9 mouse cellular contexts compared by ENCODE assay signal in the genomic region with DNA sequence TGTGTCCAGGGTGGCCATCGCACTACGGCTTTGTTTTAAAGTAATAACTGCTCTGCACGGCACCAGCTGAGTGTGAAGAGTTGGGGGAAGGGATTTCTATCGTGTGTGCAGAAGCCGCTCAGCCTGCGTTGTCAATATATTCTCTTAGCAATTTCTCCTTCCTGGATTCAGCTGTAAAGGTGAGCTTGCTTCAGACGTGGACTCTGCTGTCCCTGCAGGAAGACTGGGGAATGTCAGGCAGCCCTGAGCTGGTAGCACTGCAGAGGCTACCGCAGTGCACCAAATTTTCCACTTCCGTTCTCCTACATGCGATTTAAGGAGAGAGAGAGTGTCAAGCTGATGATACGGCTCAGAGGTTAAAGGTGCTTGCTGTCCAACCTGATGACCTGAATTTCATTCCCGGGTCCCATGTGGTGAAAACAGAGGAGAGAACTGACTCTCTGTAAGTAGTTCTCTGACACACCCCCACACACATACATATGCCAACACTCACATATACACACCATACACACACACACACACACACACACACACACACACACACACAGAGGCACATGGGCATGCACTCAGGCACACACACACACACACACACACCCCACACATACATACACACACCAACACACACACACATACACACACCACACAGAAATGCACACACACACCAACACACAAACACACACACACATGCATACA. TPM values are rescaled to one million over a fixed set of nuclear protein-coding genes. Genes with fewer than 3 reads are reported as not detected.
A peak's percentile ranks its signal among the peaks of the same experiment; 100 is the strongest.
DNase-seq lines count a peak whose midpoint lies in the region; ATAC-seq and TF ChIP-seq lines count a peak whose summit lies in the region.
"Had no signal": no experiment of that assay in that cellular context is flagged by ENCODE, and none has a peak within 500 bp of the region (broad histone marks: within the 10 kb centered on the region; RNA-seq: fewer than 3 reads in every experiment).

No protein-coding gene starts in this region.

- CTCF ChIA-PET in Patski (lab: Charles Lee): no interaction called here

- POLR2A ChIA-PET in Patski (lab: Charles Lee): no interaction called here

- H3K36me3 ChIP-seq in embryonic facial prominence, embryonic 10.5 days (replicated peaks): no peaks in the 10 kb centered on the region
- no peaks in the 10 kb centered on the region for H3K36me3 ChIP-seq in kidney, adult 2 months (ENCODE audit: control insufficient read depth, insufficient read depth, low read length)
- no peaks in the 10 kb centered on the region for H3K36me3 ChIP-seq in liver, postnatal 0 days (replicated peaks; ENCODE audit: insufficient read depth, low read length)
- no peaks in the 10 kb centered on the region for H3K36me3 ChIP-seq in heart, embryonic 11.5 days (ENCODE audit: control insufficient read depth, insufficient read depth, low read length)
- H3K36me3 ChIP-seq: heart, embryonic 15.5 days had no signal

- no peak overlapping the region for H3K4me3 ChIP-seq in embryonic facial prominence, embryonic 10.5 days
- H3K4me3 ChIP-seq in kidney, adult 2 months (ENCODE audit: insufficient read depth, low read depth, low read length): no peak overlapping the region
- no peak overlapping the region for H3K4me3 ChIP-seq in liver, postnatal 0 days (ENCODE audit: low read depth, low read length)
- H3K4me3 ChIP-seq in heart, embryonic 11.5 days (ENCODE audit: low read depth, low read length): no peak overlapping the region
- H3K4me3 ChIP-seq: heart, embryonic 15.5 days had no signal

- H3K9ac ChIP-seq in liver, postnatal 0 days (replicated peaks): no peak overlapping the region
- no peak overlapping the region for H3K9ac ChIP-seq in heart, embryonic 11.5 days (ENCODE audit: low read depth, low read length)
- H3K9ac ChIP-seq: heart, embryonic 15.5 days had no signal

- no peak for TF ChIP-seq POLR2A in kidney, adult 2 months (IDR thresholded peaks at IDR 0.05; ENCODE audit: low read depth, low read length)

- H3K27ac ChIP-seq in embryonic facial prominence, embryonic 10.5 days (replicated peaks): no peak overlapping the region
- H3K27ac ChIP-seq in kidney, adult 2 months (ENCODE audit: insufficient read depth, low read depth, low read length): no peak overlapping the region
- no peak overlapping the region for H3K27ac ChIP-seq in liver, postnatal 0 days (ENCODE audit: low read depth)
- no peak overlapping the region for H3K27ac ChIP-seq in heart, embryonic 11.5 days (ENCODE audit: low read depth, low read length)
- H3K27ac ChIP-seq: heart, embryonic 15.5 days had no signal

- in situ Hi-C loops in Patski (cut with MboI; ENCODE audit: low pct_unique_long_range_greater_than_20kb): loop anchor here (10.0 kb wide), 1 partner anchor 218 kb away; no protein-coding TSS in a partner anchor

- no peaks in the 10 kb centered on the region for H3K4me1 ChIP-seq in embryonic facial prominence, embryonic 10.5 days
- H3K4me1 ChIP-seq in kidney, adult 2 months (ENCODE audit: control insufficient read depth, insufficient read depth, low read length): no peaks in the 10 kb centered on the region
- H3K4me1 ChIP-seq in liver, postnatal 0 days (ENCODE audit: insufficient read depth): no peaks in the 10 kb centered on the region
- H3K4me1 ChIP-seq in heart, embryonic 11.5 days (ENCODE audit: control insufficient read depth, insufficient read depth, low read length): no peaks in the 10 kb centered on the region
- H3K4me1 ChIP-seq: heart, embryonic 15.5 days had no signal

- intact Hi-C loops in heart, postnatal 25 days (cut with DNase I): loop anchor here (5.0 kb wide), 1 partner anchor 221 kb away; no protein-coding TSS in a partner anchor

- 62% methylated on average over 12 of the region's 12 CpGs for WGBS in embryonic facial prominence, embryonic 10.5 days
- whole genome bisulfite sequencing in kidney, adult 2 months: 33% methylated on average over 12 of the region's 12 CpGs
- WGBS in liver, postnatal 0 days (ENCODE audit: insufficient replicate concordance): 59% methylated on average over 12 of the region's 12 CpGs
- 51% methylated on average over 12 of the region's 12 CpGs for WGBS in heart, embryonic 11.5 days (ENCODE audit: insufficient replicate concordance)

- peaks cover 3% of the 10 kb centered on the region for H3K27me3 ChIP-seq in Patski
- H3K27me3 ChIP-seq in embryonic facial prominence, embryonic 10.5 days (replicated peaks; ENCODE audit: low read depth, poor library complexity, severe bottlenecking): no peaks in the 10 kb centered on the region
- H3K27me3 ChIP-seq in kidney, adult 2 months (replicated peaks; ENCODE audit: control insufficient read depth, insufficient read depth, low read length): no peaks in the 10 kb centered on the region
- no peaks in the 10 kb centered on the region for H3K27me3 ChIP-seq in liver, postnatal 0 days (ENCODE audit: insufficient read depth, low read length)
- H3K27me3 ChIP-seq in heart, embryonic 11.5 days (ENCODE audit: control insufficient read depth, insufficient read depth, low read length): no peaks in the 10 kb centered on the region
- H3K27me3 ChIP-seq: heart, embryonic 15.5 days had no signal

- H3K9me3 ChIP-seq in embryonic facial prominence, embryonic 10.5 days: no peaks in the 10 kb centered on the region
- no peaks in the 10 kb centered on the region for H3K9me3 ChIP-seq in liver, postnatal 0 days (ENCODE audit: low read length)
- no peaks in the 10 kb centered on the region for H3K9me3 ChIP-seq in heart, embryonic 11.5 days (replicated peaks; ENCODE audit: control insufficient read depth, low read length)
- H3K9me3 ChIP-seq: heart, embryonic 15.5 days had no signal

- ATAC-seq in Patski: peak; percentile 44
- ATAC-seq in liver, postnatal 0 days: peak; percentile 62
- ATAC-seq in heart, embryonic 11.5 days (replicated peaks; ENCODE audit: insufficient number of reproducible peaks, low FRiP score, low TSS enrichment): no peak

- peak; percentile 64 for TF ChIP-seq CTCF in Patski (IDR thresholded peaks at IDR 0.05)
- TF ChIP-seq CTCF in kidney, adult 2 months (conservative IDR thresholded peaks at IDR 0.05; ENCODE audit: insufficient read depth, insufficient read length, low read depth, low read length): peak; percentile 89
- peak; percentile 83 for TF ChIP-seq CTCF in liver, postnatal 0 days (IDR thresholded peaks at IDR 0.05; ENCODE audit: low read depth)

- no peak for TF ChIP-seq EP300 in liver, postnatal 0 days (IDR thresholded peaks at IDR 0.05; ENCODE audit: low read depth)

- peak; percentile 40 for DNase-seq in heart, postnatal 4 days
- no peak for DNase-seq in heart, postnatal 25 days (ENCODE audit: low spot score)
- no peak for DNase-seq in Patski (ENCODE audit: low read depth, low spot score)
- DNase-seq in embryonic facial prominence, embryonic 10.5 days (ENCODE audit: low spot score): peak; percentile 41
- DNase-seq in kidney, adult 2 months: peak; percentile 27
- peak; percentile 41 for DNase-seq in liver, postnatal 0 days
- peak; percentile 45 for DNase-seq in retina, embryonic 14.5 days (ENCODE audit: low spot score)

- H3K4me2 ChIP-seq in liver, postnatal 0 days (ENCODE audit: low read depth, low read length): no peak overlapping the region
- H3K4me2 ChIP-seq in heart, embryonic 11.5 days: no peak overlapping the region
- H3K4me2 ChIP-seq: heart, embryonic 15.5 days had no signal

RNA-seq across cellular contexts. Expression of a gene that starts 59.9 kb away (rescaled TPM):
- total RNA-seq in heart, postnatal 4 days (2021): 100 to 1,000 TPM in 1 of 2 experiments, 10 to 100 TPM in 1; 96.7 to 106 TPM
- 10 to 100 TPM; 65.1 to 68.1 TPM for total RNA-seq in heart, postnatal 25 days (2021)
- 95.9 TPM for polyA plus RNA-seq in Patski (2021)
- polyA plus RNA-seq in embryonic facial prominence, embryonic 10.5 days (2016; fragmentation: Nextera tagmentation; extraction: Ambion mirVana): 121 and 133 TPM in 2 replicates
- polyA plus RNA-seq in kidney, adult 2 months (2012; rRNA removed): 39.9 and 48.1 TPM in 2 replicates
- polyA plus RNA-seq in liver, postnatal 0 days (2015; fragmentation: Nextera tagmentation; extraction: Ambion mirVana): 68.6 and 72.3 TPM in 2 replicates
- 140 and 165 TPM in 2 replicates for polyA plus RNA-seq in heart, embryonic 11.5 days (2014; fragmentation: Nextera tagmentation; extraction: Ambion mirVana)

Comparison
In these comparisons a context has a peak if more than half of its experiments do, and no peak if none do; other contexts are left out.
1. DNase-seq: peak in heart, postnatal 4 days (single experiment), embryonic facial prominence, embryonic 10.5 days (single experiment), kidney, adult 2 months (single experiment), liver, postnatal 0 days (single experiment) and retina, embryonic 14.5 days (single experiment); none in heart, postnatal 25 days (single experiment) and Patski (single experiment).
2. Peak in every context shown above with its lines, with median percentiles within 50 percentile points of each other: CTCF ChIP-seq.